Mouse (Mus musculus) mouse trophoblast stem cell (cell line): Measurements from ENCODE around the gene Erich6b.

Experiments
- in situ Hi-C, 2 experiments: fragments of 300-500 bp; cut with MseI, MboI; formaldehyde crosslinking; loops; 2 replicates in 1 of 2; 3 replicates in 1 of 2; pipeline ENCODE4 v1.15.1; 2025

The Erich6b gene

DNA sequence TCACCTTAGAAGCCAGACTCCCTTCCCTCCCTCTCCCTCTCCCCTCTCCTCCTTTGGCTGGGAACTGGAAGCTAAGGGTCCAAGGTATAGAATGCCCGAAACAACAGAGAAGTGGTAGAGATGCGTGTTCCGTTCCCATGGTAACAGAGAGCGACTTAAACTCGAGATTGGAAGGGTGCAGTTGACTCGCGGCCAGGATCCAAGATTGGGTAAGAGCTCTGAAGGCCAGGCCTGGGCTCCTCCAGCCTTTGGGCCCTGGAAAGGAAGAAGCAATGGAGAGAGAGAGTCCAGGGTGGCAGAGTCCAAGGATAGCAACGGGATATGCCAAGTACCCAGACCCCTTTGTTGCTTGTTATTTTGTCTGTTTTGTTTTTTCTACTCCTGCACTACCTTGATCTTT is at the start of gene Erich6b:
Gene Erich6b, plus strand, starts transcription at position 180 of the 400 bp plus-strand sequence.
- in situ Hi-C loops = no loop called here

DNA sequence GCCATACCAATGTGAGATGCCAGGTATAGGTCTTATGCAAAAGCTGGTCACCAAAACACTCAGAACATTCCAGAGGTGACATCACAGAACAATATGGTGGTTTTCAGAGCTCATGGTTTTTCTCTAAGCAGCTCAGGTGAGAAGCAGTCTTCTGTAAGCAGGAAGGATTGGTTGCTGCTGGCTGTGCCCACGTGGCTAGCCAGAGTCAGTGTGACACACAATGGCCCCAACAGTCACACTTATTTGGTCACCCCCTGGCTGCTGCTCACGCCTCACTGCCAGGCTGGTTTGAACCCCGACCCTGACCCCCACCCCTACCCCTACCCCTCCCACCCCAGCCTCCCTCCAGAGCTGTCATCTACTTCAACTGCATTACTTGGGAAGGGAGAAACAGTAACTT is 49.1 kb upstream of the Erich6b start, which contains the start of gene Spert:
Gene Spert, minus strand, starts transcription at position 139 of the 400 bp plus-strand sequence.
- in situ Hi-C loops = no loop called here

GRCm38 (mm10) chr14:75609176-75609575 is 32.9 kb upstream of the Erich6b start:
- in situ Hi-C loops = no loop called here

GRCm38 (mm10) chr14:75616375-75616774 is 25.7 kb upstream of the Erich6b start:
- in situ Hi-C loops = no loop called here

GRCm38 (mm10) chr14:75622984-75623383 is 19.1 kb upstream of the Erich6b start:
- in situ Hi-C loops = no loop called here

GRCm38 (mm10) chr14:75628870-75629269 is 13.2 kb upstream of the Erich6b start:
- in situ Hi-C loops = no loop called here

DNA sequence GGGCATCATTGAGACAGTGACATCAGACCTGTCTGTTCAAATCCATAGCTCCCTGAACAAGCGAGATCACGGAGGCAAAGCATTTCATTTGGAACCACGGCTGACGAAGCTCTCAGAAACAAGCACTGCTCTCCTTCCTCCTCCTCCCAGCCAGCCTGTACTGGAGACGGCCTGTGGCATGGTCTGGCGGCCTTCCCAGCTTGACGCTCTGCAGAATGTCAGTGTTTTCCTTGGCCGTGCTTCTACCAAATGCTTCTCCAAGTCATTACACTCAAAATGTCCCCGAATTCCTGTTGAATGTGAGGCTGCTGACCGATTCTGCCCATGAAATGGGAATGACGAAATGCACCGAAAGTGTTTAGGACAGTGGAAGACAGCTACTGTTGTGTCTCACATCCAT is 6.7 kb upstream of the Erich6b start:
- in situ Hi-C loops = no loop called here

DNA sequence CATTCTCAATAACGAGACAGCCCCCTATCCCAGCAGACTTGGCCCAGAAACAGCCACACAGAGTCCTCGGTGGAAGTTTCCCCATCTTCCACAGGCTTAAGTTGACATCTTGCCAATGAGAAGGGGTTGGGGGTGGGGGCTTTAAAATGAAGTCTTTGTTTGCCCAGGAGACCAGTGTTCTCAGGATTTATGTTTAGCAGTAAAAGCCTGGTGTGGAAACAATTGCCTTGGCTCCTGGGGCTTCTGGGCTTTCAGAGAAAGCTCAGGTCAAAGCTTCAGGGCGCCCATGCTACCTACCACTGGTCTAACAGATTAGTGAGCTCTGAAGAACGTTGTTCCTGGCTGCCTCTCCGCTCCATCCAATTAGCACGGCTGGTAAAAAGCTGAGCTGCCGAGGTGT is 6.0 kb upstream of the Erich6b start:
- in situ Hi-C loops = no loop called here

GRCm38 (mm10) chr14:75637641-75638040 is 4.4 kb upstream of the Erich6b start:
- in situ Hi-C loops = no loop called here

- in situ Hi-C loops = no loop called here
Observed at GRCm38 (mm10) chr14:75640846-75641245, 1.2 kb upstream of the Erich6b start.

DNA sequence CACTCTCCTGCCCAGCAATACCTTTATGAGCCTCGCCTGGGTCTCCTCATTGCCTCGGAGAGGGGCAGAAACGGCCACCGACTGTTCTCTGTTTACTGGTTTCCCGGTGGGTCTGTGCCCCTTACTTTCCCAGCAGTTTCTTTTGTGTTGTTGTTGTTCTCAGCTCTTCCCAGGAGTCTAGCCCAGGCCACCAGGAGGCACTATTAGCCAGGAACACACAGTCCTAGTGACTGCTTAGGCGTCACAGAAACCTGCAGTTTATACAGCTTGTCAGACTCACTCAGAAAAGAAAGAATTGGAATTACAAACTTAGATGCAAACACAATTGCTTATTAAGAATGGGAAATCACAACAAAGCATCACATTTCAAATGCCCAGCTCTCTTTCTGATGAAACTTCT is 690 bp upstream of the Erich6b start:
- in situ Hi-C loops = no loop called here

- in situ Hi-C loops = no loop called here
Observed at GRCm38 (mm10) chr14:75645461-75645860, 3.4 kb downstream of the Erich6b start.

DNA sequence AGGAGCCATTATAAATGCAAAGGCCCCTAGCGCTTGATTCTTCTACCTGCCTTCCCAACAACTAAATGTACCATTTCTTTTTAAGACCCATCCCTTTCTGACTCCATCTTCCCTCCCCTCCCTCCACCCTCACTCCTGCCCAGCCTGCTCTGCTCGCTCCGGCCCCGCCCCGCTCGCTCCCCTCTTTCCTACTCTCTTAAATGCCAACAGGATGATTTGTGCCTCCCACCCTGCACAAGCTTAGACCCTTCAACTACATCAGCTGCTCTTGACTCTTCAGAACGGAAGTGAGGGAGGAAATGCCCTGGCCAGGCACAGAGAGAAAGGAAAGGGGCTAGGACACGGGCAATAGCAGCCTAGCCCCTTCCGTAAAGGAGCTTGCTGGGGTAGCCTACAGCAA is 4.0 kb downstream of the Erich6b start:
- in situ Hi-C loops = no loop called here

DNA sequence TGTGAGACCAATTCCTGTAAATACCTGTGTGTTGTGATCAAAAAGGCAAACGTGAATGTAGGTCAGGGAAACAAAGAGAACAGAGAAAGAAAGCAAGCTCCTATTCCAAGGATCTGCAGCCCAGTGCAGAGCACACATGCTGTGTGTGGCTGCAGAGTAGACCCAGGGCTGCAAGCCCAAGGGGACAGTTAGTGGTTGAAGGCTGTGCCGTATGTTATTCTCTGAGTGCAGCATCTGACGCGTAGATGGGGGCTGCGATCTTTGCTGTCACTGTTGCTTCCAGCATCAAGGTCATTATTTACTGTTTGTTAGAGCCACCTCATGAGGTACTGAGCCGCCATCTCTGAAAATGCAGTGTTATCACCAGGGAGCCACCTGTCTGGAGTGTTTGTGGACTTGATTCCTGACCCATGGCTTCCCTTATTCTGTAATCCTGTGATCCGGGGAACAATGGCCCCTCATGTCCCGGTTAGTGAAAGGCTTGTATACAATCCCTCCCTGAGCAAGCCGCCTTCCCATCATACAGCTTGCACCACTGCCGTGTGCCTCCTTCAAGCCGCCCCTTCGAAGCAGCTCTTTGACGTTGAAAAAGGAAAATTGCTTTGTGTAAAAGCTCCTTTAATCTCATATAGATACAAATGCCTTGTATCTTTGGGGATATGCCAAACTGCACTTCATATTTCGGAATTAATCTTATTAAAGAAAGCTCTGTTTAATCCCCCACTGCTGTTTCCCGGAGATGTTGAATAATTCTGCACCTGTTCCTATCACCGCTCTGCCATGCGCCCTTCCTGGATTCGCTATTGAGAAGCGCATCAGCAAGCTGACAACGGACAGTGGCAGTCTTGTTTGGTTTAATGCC is 5.1 kb downstream of the Erich6b start:
- in situ Hi-C loops = no loop called here

GRCm38 (mm10) chr14:75660936-75661335 is 18.9 kb downstream of the Erich6b start:
- in situ Hi-C loops = no loop called here

DNA sequence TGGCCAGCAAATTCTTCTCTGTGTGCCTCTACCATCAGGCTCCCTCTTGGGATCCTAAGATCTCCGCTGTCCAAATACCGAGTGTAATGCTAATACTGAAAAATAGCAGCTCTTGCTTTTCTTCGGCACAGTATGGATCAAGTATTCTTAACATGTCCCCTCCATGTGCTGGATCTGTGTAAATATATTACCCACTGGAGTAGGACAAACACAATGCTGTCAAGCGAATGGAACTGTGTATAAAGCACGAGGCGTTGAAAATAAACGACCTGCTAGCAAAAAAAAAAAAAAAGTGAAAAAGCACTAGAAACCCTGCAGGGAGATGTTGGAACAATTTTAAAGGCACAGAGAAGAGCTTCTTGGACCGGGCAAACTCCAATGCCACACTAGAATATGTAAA is 19.5 kb downstream of the Erich6b start:
- in situ Hi-C loops = no loop called here

- in situ Hi-C loops = no loop called here
Observed at GRCm38 (mm10) chr14:75665430-75666180, 23.5 kb downstream of the Erich6b start.

GRCm38 (mm10) chr14:75669085-75669645 is 27.1 kb downstream of the Erich6b start:
- in situ Hi-C loops = no loop called here

- in situ Hi-C loops = no loop called here
Observed at GRCm38 (mm10) chr14:75676316-75676715, 34.3 kb downstream of the Erich6b start.

GRCm38 (mm10) chr14:75690428-75690827 is 48.4 kb downstream of the Erich6b start:
- in situ Hi-C loops = no loop called here

GRCm38 (mm10) chr14:75696096-75696495 is 54.0 kb downstream of the Erich6b start:
- in situ Hi-C loops = no loop called here

DNA sequence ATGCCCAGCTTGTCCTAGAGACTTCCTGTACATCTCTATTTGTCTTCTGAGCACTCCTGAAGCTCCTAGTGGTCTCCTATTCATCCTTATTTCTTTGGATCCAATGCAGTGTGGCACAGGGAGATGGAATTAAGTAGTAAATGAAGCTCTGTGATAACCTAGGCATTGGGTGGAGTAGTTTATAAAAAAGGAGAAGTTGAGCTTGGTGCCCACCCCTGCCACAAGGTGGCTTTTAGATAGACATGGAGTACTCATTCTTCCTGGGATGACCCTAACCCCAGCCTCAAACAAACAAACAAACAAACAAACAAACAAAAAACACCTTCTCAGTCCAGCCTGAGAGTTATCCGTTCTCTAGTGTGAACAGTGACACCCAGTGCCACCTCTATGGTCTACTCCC is 55.9 kb downstream of the Erich6b start:
- in situ Hi-C loops = no loop called here
